Mouse (Mus musculus): ENCODE results near the gene Ppp6r1. TPM values are rescaled to one million over a fixed set of nuclear protein-coding genes. Genes with fewer than 3 reads are reported as not detected.
A peak's percentile ranks its signal among the peaks of the same experiment; 100 is the strongest.

The Ppp6r1 gene
- polyA plus RNA-seq, 1 experiment from 2014 or later, result 7.8 TPM

- no peak for ATAC-seq (ENCODE audit: insufficient read depth)
- Histone ChIP-seq H3K9me3 (ENCODE audit: low read depth, low read length) (no peaks in the 10 kb centered on the region), H3K4me2 (no peak overlapping the region), H3K27ac (ENCODE audit: low read depth) (no peak overlapping the region; the same call in 1 of the 2 replicates), H3K4me3 (ENCODE audit: low read depth, low read length) (no peak overlapping the region), H3K27me3 (ENCODE audit: insufficient read depth, low read length) (no peaks in the 10 kb centered on the region), H3K36me3 (ENCODE audit: insufficient read depth) (peaks cover 49% of the 10 kb centered on the region; the same call in 1 of the 2 replicates), H3K4me1 (ENCODE audit: insufficient read depth) (no peaks in the 10 kb centered on the region), H3K9ac (no peak overlapping the region)
- whole genome bisulfite sequencing, result 87% methylated on average over 8 of the region's 8 CpGs
- TF ChIP-seq CTCF (IDR thresholded peaks at IDR 0.05; ENCODE audit: low read depth), result no peak
- DNase-seq, result no peak
These were observed 11.9 kb upstream of the Ppp6r1 start for GRCm38 (mm10) chr7:4670655-4671255.

GRCm38 (mm10) chr7:4669156-4669555 lies 10.3 kb upstream of the Ppp6r1 start:
- H3K9ac ChIP-seq, result no peak overlapping the region
- no peaks in the 10 kb centered on the region for H3K4me1 ChIP-seq (ENCODE audit: insufficient read depth)
- WGBS, result 96% methylated on average over 9 of the region's 9 CpGs
- H3K4me3 ChIP-seq (ENCODE audit: low read depth, low read length), result no peak overlapping the region
- peaks cover 46% of the 10 kb centered on the region for H3K36me3 ChIP-seq (ENCODE audit: insufficient read depth)
- H3K4me2 ChIP-seq, result no peak overlapping the region
- TF ChIP-seq CTCF (IDR thresholded peaks at IDR 0.05; ENCODE audit: low read depth), result no peak
- H3K9me3 ChIP-seq (ENCODE audit: low read depth, low read length), result no peaks in the 10 kb centered on the region
- DNase-seq, result no peak
- ATAC-seq (ENCODE audit: insufficient read depth), result no peak
- no peak overlapping the region for H3K27ac ChIP-seq (ENCODE audit: low read depth)
- H3K27me3 ChIP-seq (ENCODE audit: insufficient read depth, low read length), result no peaks in the 10 kb centered on the region

GRCm38 (mm10) chr7:4668506-4668905 lies 9.7 kb upstream of the Ppp6r1 start:
- no peak for TF ChIP-seq CTCF (IDR thresholded peaks at IDR 0.05; ENCODE audit: low read depth)
- H3K9ac ChIP-seq, result no peak overlapping the region
- no peak for DNase-seq
- H3K4me1 ChIP-seq (ENCODE audit: insufficient read depth), result no peaks in the 10 kb centered on the region
- no peak overlapping the region for H3K4me3 ChIP-seq (ENCODE audit: low read depth, low read length)
- H3K36me3 ChIP-seq (ENCODE audit: insufficient read depth), result peaks cover 49% of the 10 kb centered on the region
- H3K9me3 ChIP-seq (ENCODE audit: low read depth, low read length), result no peaks in the 10 kb centered on the region
- H3K27ac ChIP-seq (ENCODE audit: low read depth), result no peak overlapping the region
- no peak overlapping the region for H3K4me2 ChIP-seq
- ATAC-seq (ENCODE audit: insufficient read depth), result no peak
- no peaks in the 10 kb centered on the region for H3K27me3 ChIP-seq (ENCODE audit: insufficient read depth, low read length)
- 96% methylated on average over 8 of the region's 8 CpGs for WGBS

GRCm38 (mm10) chr7:4666871-4667270 lies 8.1 kb upstream of the Ppp6r1 start:
- TF ChIP-seq CTCF (IDR thresholded peaks at IDR 0.05; ENCODE audit: low read depth), result no peak
- Histone ChIP-seq H3K27me3 (ENCODE audit: insufficient read depth, low read length) (no peaks in the 10 kb centered on the region), H3K36me3 (ENCODE audit: insufficient read depth) (peaks cover 58% of the 10 kb centered on the region), H3K4me1 (ENCODE audit: insufficient read depth) (no peaks in the 10 kb centered on the region), H3K4me2 (no peak overlapping the region), H3K27ac (ENCODE audit: low read depth) (no peak overlapping the region), H3K9ac (no peak overlapping the region), H3K4me3 (ENCODE audit: low read depth, low read length) (no peak overlapping the region), H3K9me3 (ENCODE audit: low read depth, low read length) (no peaks in the 10 kb centered on the region)
- no peak for ATAC-seq (ENCODE audit: insufficient read depth)
- DNase-seq, result no peak
- 96% methylated on average over 5 of the region's 5 CpGs for WGBS

- H3K4me2 ChIP-seq, result no peak overlapping the region
- 87% methylated on average over 2 of the region's 2 CpGs for WGBS
- ATAC-seq (ENCODE audit: insufficient read depth), result no peak
- H3K27me3 ChIP-seq (ENCODE audit: insufficient read depth, low read length), result no peaks in the 10 kb centered on the region
- no peaks in the 10 kb centered on the region for H3K9me3 ChIP-seq (ENCODE audit: low read depth, low read length)
- H3K27ac ChIP-seq (ENCODE audit: low read depth), result no peak overlapping the region
- peaks cover 45% of the 10 kb centered on the region for H3K36me3 ChIP-seq (ENCODE audit: insufficient read depth)
- H3K4me1 ChIP-seq (ENCODE audit: insufficient read depth), result no peaks in the 10 kb centered on the region
- no peak overlapping the region for H3K4me3 ChIP-seq (ENCODE audit: low read depth, low read length)
- H3K9ac ChIP-seq, result no peak overlapping the region
- TF ChIP-seq CTCF (IDR thresholded peaks at IDR 0.05; ENCODE audit: low read depth), result no peak
- no peak for DNase-seq
These were observed 4.9 kb upstream of the Ppp6r1 start for GRCm38 (mm10) chr7:4663742-4664141.

GRCm38 (mm10) chr7:4663179-4663578 lies 4.4 kb upstream of the Ppp6r1 start:
- DNase-seq (no peak), ATAC-seq (ENCODE audit: insufficient read depth) (no peak)
- Histone ChIP-seq H3K9ac (no peak overlapping the region), H3K4me2 (no peak overlapping the region), H3K27ac (ENCODE audit: low read depth) (no peak overlapping the region), H3K27me3 (ENCODE audit: insufficient read depth, low read length) (no peaks in the 10 kb centered on the region), H3K4me3 (ENCODE audit: low read depth, low read length) (no peak overlapping the region), H3K4me1 (ENCODE audit: insufficient read depth) (no peaks in the 10 kb centered on the region), H3K9me3 (ENCODE audit: low read depth, low read length) (no peaks in the 10 kb centered on the region), H3K36me3 (ENCODE audit: insufficient read depth) (peaks cover 42% of the 10 kb centered on the region)
- no peak for TF ChIP-seq CTCF (IDR thresholded peaks at IDR 0.05; ENCODE audit: low read depth)
- WGBS, result 69% methylated on average over 8 of the region's 8 CpGs

GRCm38 (mm10) chr7:4659911-4660443 lies 1.2 kb upstream of the Ppp6r1 start:
- ATAC-seq (ENCODE audit: insufficient read depth) (no peak), DNase-seq (peak; percentile 23)
- no peaks in the 10 kb centered on the region for H3K27me3 ChIP-seq (ENCODE audit: insufficient read depth, low read length)
- peak overlapping the region; percentile 93 for H3K4me2 ChIP-seq
- peak overlapping the region; percentile 89 for H3K4me3 ChIP-seq (ENCODE audit: low read depth, low read length)
- no peaks in the 10 kb centered on the region for H3K9me3 ChIP-seq (ENCODE audit: low read depth, low read length)
- no peak for TF ChIP-seq CTCF (IDR thresholded peaks at IDR 0.05; ENCODE audit: low read depth)
- 0 out of 2 replicates have a peak, but pooled peaks cover 6% of the 10 kb centered on the region for H3K4me1 ChIP-seq (ENCODE audit: insufficient read depth)
- 50% methylated on average over 3 of the region's 3 CpGs for WGBS
- H3K27ac ChIP-seq (ENCODE audit: low read depth), result peak overlapping the region; percentile 96
- H3K9ac ChIP-seq, result peak overlapping the region; percentile 90
- peaks cover 26% of the 10 kb centered on the region for H3K36me3 ChIP-seq (ENCODE audit: insufficient read depth)
